Mouse (Mus musculus): ENCODE results near the gene Arap2.

The Arap2 gene

GRCm38 (mm10) chr5:62636341-62636740 is 129.6 kb downstream of the Arap2 start:
- intact Hi-C loops (cut with DNase I): no loop called here

GRCm38 (mm10) chr5:62628901-62629300 is 137.1 kb downstream of the Arap2 start:
- intact Hi-C loops (cut with DNase I): no loop called here

GRCm38 (mm10) chr5:62622848-62623479 is 143.0 kb downstream of the Arap2 start:
- intact Hi-C loops (cut with DNase I): no loop called here

- intact Hi-C loops (cut with DNase I): no loop called here
These were observed 147.7 kb downstream of the Arap2 start for GRCm38 (mm10) chr5:62618286-62618685.

- intact Hi-C loops (cut with DNase I): no loop called here
These were observed 154.0 kb downstream of the Arap2 start for GRCm38 (mm10) chr5:62611990-62612389.

GRCm38 (mm10) chr5:62587348-62587747 is 178.6 kb downstream of the Arap2 start:
- intact Hi-C loops (cut with DNase I): no loop called here

GRCm38 (mm10) chr5:62582643-62583042 is 183.3 kb downstream of the Arap2 start:
- intact Hi-C loops (cut with DNase I): no loop called here

- intact Hi-C loops (cut with DNase I): no loop called here
These were observed 184.3 kb downstream of the Arap2 start for GRCm38 (mm10) chr5:62581699-62582098.

- intact Hi-C loops (cut with DNase I): no loop called here
These were observed 191.6 kb downstream of the Arap2 start for GRCm38 (mm10) chr5:62574336-62574844.

Measured in adrenal gland (tissue).